Mouse (Mus musculus) naive thymus-derived CD4-positive, alpha-beta T cell, adult 5 months (primary cell): ENCODE results near the gene Ap3s2. TPM values are rescaled to one million over a fixed set of nuclear protein-coding genes. Genes with fewer than 3 reads are reported as not detected.

Experiments used
- polyA plus RNA-seq: library from polyadenylated mRNA; unstranded; fragments of 100-300 nt; shearing (Covaris generic); gene quantifications from one replicate; pipeline ENCODE4 v1.2.1, GENCODE M21; 2017

Ap3s2 gene
- polyA plus RNA-seq = 16.9 TPM

DNA sequence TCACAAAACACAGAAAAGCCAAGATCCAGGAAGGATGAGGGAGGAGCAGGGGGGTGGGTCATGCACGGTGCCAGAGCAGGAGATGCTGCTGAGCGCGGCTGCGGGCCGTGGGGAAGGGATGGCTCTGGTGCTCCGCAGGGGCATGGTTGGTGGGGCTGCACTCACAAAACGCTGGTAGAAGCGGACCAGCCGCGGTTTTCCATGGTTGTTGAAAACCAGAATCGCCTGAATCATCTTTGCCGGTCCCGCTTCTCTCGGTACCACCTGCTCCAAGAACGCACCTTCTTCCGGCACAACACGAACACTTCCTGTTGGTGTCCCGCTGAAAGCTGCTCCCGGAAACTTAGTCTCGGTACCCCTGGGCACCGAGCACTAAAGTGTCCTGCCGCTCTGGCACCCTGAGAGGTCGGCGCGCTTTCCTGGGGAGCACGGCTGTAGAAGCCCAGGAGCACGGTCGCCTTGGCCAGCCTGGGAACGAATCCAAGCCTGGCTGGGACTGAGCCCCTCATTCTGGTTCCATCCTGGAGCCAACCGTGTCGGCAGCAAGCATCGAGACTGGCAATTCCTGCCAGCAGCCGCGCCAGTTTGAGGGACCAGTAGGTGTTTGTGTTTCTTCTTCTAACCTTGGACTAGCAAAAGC, at the start of gene Ap3s2:
Gene Ap3s2 (minus strand): TSS at position 306 of the 640 bp plus-strand sequence.

DNA sequence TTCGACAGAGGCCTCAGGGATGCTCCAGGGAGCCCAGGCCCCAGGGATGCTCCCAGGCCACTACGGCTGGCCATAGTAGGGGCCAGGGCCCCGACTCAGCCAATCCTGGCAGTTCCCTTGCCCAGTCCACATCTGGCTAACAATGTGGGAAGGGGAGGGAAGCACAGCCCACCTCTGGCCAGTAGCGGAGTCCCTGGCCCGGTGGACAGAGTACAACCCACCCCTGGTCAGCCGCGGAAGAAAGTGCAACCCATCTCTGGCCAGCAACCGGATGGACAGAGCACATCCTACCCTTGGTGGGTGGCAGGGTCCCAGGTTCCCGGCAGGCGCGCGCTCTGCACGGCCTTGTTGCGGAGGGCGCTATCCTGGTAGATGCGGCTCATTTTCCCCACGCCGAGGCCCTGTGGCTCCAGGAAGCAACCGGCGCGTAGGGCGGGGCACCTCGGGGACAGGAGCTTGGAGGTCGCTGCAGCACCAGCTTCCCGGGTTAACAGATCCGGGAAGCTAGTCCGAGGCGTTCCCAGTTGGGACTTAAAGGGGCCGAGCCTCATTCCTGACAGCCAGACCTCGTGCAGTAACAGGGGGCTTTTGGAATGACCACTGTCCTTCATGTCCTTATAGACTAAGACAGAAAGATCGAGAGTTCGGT, 14.5 kb upstream of the Ap3s2 start, which contains the start of gene Arpin:
Gene Arpin (minus strand): TSS at position 498 of the 649 bp plus-strand sequence.

DNA sequence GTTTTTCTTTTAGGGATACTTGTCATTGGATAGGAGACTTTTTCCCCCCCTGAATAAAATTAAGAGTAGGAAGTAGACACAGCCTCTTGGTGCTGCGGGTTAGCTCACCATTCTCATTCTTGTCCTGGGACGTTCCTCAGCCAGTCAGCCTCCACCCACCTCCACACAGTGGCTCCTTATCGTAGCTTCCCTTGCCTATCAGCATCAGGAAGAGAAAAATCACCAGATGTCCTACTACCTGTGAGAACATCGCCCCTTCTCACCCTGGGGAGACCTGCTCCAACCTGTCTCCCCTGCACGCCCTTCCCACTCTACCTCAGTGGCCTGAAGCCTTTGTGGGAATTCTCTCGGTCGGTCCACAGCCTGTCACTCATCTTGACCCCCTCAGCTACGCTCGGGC, 59.6 kb downstream of the Ap3s2 start, which contains the start of gene Anpep:
Gene Anpep (minus strand): TSS at position 249 of the 400 bp plus-strand sequence.

Other genes starting within 250 kb of the Ap3s2 start
- gene Kif7, start 204.9 kb downstream of the Ap3s2 start, polyA plus RNA-seq = 0.92 TPM
- gene Plin1, start 187.7 kb downstream of the Ap3s2 start, polyA plus RNA-seq = 0.21 TPM
- 0.42 TPM for gene Pex11a, start 177.5 kb downstream of the Ap3s2 start, polyA plus RNA-seq
- not detected for gene Wdr93, start 177.5 kb downstream of the Ap3s2 start, polyA plus RNA-seq
- not detected for gene Mesp1, start 126.9 kb downstream of the Ap3s2 start, polyA plus RNA-seq
- gene Mesp2, start 109.9 kb downstream of the Ap3s2 start, polyA plus RNA-seq = not detected
- gene Anpep, start 59.6 kb downstream of the Ap3s2 start, polyA plus RNA-seq = not detected
- gene Arpin, start 14.7 kb upstream of the Ap3s2 start, polyA plus RNA-seq = not detected
- 18.2 TPM for gene Zfp710, start 104.2 kb upstream of the Ap3s2 start, polyA plus RNA-seq
- 103 TPM for gene Idh2, start 194.7 kb upstream of the Ap3s2 start, polyA plus RNA-seq